Mouse (Mus musculus) lung, embryonic 15.5 days (tissue): ENCODE measurements around the gene Naf1. TPM values are rescaled to one million over a fixed set of nuclear protein-coding genes. Genes with fewer than 3 reads are reported as not detected.

Source experiments
- ATAC-seq: fragments of 200-750 bp; cut with Nextera tagmentation; 2 replicates; pipeline ENCODE4 v1.8.0; 2017; ENCODE audit warnings: moderate number of reproducible peaks, borderline replicate concordance; ENCODE audit not compliant: low FRiP score, low TSS enrichment; ENCODE audit errors: extremely low read depth
- H3K27ac ChIP-seq: fragments of 300-500 bp; sonication (generic); 2 replicates; pipeline ENCODE4 v1.5.1; 2015; ENCODE audit warnings: moderate library complexity, mild to moderate bottlenecking, inconsistent platforms
- H3K27me3 ChIP-seq: fragments of 300-500 bp; sonication (generic); 2 replicates; pipeline ENCODE4 v1.6.1; 2015; ENCODE audit warnings: inconsistent platforms
- H3K36me3 ChIP-seq: fragments of 300-500 bp; sonication (generic); 2 replicates; pipeline ENCODE4 v1.6.1; 2015; ENCODE audit warnings: inconsistent platforms
- H3K4me1 ChIP-seq: fragments of 300-500 bp; sonication (generic); 2 replicates; pipeline ENCODE4 v1.6.1; 2015; ENCODE audit warnings: inconsistent platforms
- H3K4me2 ChIP-seq: fragments of 300-500 bp; sonication (generic); 2 replicates; pipeline ENCODE4 v1.6.1; 2015; ENCODE audit warnings: inconsistent platforms, mild to moderate bottlenecking, moderate library complexity
- H3K4me3 ChIP-seq: fragments of 300-500 bp; sonication (generic); 2 replicates; pipeline ENCODE4 v1.5.1; 2015; ENCODE audit warnings: mild to moderate bottlenecking, inconsistent platforms
- H3K9ac ChIP-seq: fragments of 300-500 bp; sonication (generic); 2 replicates; pipeline ENCODE4 v1.6.1; 2015; ENCODE audit warnings: inconsistent platforms
- H3K9me3 ChIP-seq: fragments of 300-500 bp; sonication (generic); 2 replicates; pipeline ENCODE4 v1.6.1; 2016; ENCODE audit warnings: inconsistent platforms
- WGBS: fragments of 180-500 bp; shearing (Covaris S2); methylation state at CpG from one replicate; pipeline ENCODE4 v1.1.7; 2015; 5-methylcytosine and 5-hydroxymethylcytosine counted together
- polyA plus RNA-seq: library from polyadenylated mRNA; unstranded; fragments of >200 nt; fragmentation: Nextera tagmentation; extraction: Ambion mirVana; gene quantifications from 2 replicates; pipeline ENCODE4 v1.2.1, GENCODE M21; 2015

Naf1 gene
- 3.2 and 3.3 TPM in 2 replicates for polyA plus RNA-seq

- ATAC-seq: peak; percentile 96
- peaks cover 15% of the 10 kb centered on the region for H3K4me1 ChIP-seq
- H3K27ac ChIP-seq: peak within 1 kb of the TSS; percentile 56
- H3K4me2 ChIP-seq: peak within 1 kb of the TSS; percentile 82
- H3K4me3 ChIP-seq: peak within 1 kb of the TSS; percentile 58
- peak within 1 kb of the TSS; percentile 66 for H3K9ac ChIP-seq
- no peaks in the 10 kb centered on the region for H3K27me3 ChIP-seq
- H3K9me3 ChIP-seq: no peaks in the 10 kb centered on the region
- WGBS: under 1% methylated on average over 37 of the region's 37 CpGs
- no peaks in the 10 kb centered on the region for H3K36me3 ChIP-seq
Measured at GRCm38 (mm10) chr8:66860023-66860422, at the start of gene Naf1. Gene Naf1 (plus strand): TSS chr8:66860217.

GRCm38 (mm10) chr8:66860921-66861588 is 1.0 kb downstream of the Naf1 start:
- Histone ChIP-seq H3K4me3 (peak overlapping the region; percentile 58), H3K36me3 (no peaks in the 10 kb centered on the region), H3K9me3 (no peaks in the 10 kb centered on the region), H3K4me2 (peak overlapping the region; percentile 82), H3K27ac (no peak overlapping the region), H3K9ac (peak overlapping the region; percentile 66), H3K27me3 (no peaks in the 10 kb centered on the region), H3K4me1 (peaks cover 15% of the 10 kb centered on the region)
- 0% methylated on average over 39 of the region's 46 CpGs for WGBS
- peak; percentile 63 for ATAC-seq

- Histone ChIP-seq H3K9me3 (no peaks in the 10 kb centered on the region), H3K4me3 (peak overlapping the region; percentile 58), H3K4me2 (peak overlapping the region; percentile 82), H3K27ac (no peak overlapping the region), H3K36me3 (no peaks in the 10 kb centered on the region; the same call in 1 of the 2 replicates), H3K27me3 (no peaks in the 10 kb centered on the region), H3K4me1 (peaks cover 15% of the 10 kb centered on the region), H3K9ac (no peak overlapping the region)
- 56% methylated on average over 5 of the region's 5 CpGs for WGBS
- ATAC-seq: no peak
Measured at GRCm38 (mm10) chr8:66861589-66862500, 1.8 kb downstream of the Naf1 start.

- Histone ChIP-seq H3K4me3 (no peak overlapping the region), H3K27me3 (no peaks in the 10 kb centered on the region), H3K4me1 (peaks cover 15% of the 10 kb centered on the region), H3K9me3 (no peaks in the 10 kb centered on the region), H3K4me2 (no peak overlapping the region), H3K9ac (no peak overlapping the region), H3K36me3 (no peaks in the 10 kb centered on the region; the same call in 1 of the 2 replicates), H3K27ac (no peak overlapping the region)
- ATAC-seq: no peak
- 89% methylated on average over 3 of the region's 3 CpGs for WGBS
Measured at GRCm38 (mm10) chr8:66863761-66864160, 3.7 kb downstream of the Naf1 start.

GRCm38 (mm10) chr8:66865120-66865519 is 5.1 kb downstream of the Naf1 start:
- H3K9ac ChIP-seq: no peak overlapping the region
- H3K4me2 ChIP-seq: no peak overlapping the region
- no peaks in the 10 kb centered on the region; the same call in 1 of the 2 replicates for H3K36me3 ChIP-seq
- no peaks in the 10 kb centered on the region for H3K27me3 ChIP-seq
- H3K4me3 ChIP-seq: no peak overlapping the region
- no peaks in the 10 kb centered on the region for H3K9me3 ChIP-seq
- H3K27ac ChIP-seq: no peak overlapping the region
- peaks cover 15% of the 10 kb centered on the region for H3K4me1 ChIP-seq
- 52% methylated on average over 1 of the region's 1 CpGs for WGBS
- ATAC-seq: no peak

GRCm38 (mm10) chr8:66867679-66868078 is 7.7 kb downstream of the Naf1 start:
- H3K4me3 ChIP-seq: no peak overlapping the region
- H3K9ac ChIP-seq: no peak overlapping the region
- no peak for ATAC-seq
- H3K4me1 ChIP-seq: no peaks in the 10 kb centered on the region
- no peak overlapping the region for H3K27ac ChIP-seq
- no peak overlapping the region for H3K4me2 ChIP-seq
- no peaks in the 10 kb centered on the region for H3K27me3 ChIP-seq
- H3K9me3 ChIP-seq: no peaks in the 10 kb centered on the region
- no peaks in the 10 kb centered on the region; the same call in 1 of the 2 replicates for H3K36me3 ChIP-seq
- WGBS: 51% methylated on average over 3 of the region's 3 CpGs

GRCm38 (mm10) chr8:66869211-66869932 is 9.4 kb downstream of the Naf1 start:
- H3K9ac ChIP-seq: no peak overlapping the region
- no peak overlapping the region for H3K4me2 ChIP-seq
- no peak overlapping the region for H3K4me3 ChIP-seq
- no peaks in the 10 kb centered on the region for H3K4me1 ChIP-seq
- H3K27ac ChIP-seq: no peak overlapping the region
- ATAC-seq: no peak
- WGBS: 36% methylated on average over 1 of the region's 1 CpGs
- no peaks in the 10 kb centered on the region for H3K9me3 ChIP-seq
- H3K36me3 ChIP-seq: no peaks in the 10 kb centered on the region; the same call in 1 of the 2 replicates
- H3K27me3 ChIP-seq: no peaks in the 10 kb centered on the region

GRCm38 (mm10) chr8:66883866-66884265 is 23.8 kb downstream of the Naf1 start:
- H3K4me3 ChIP-seq: no peak overlapping the region
- H3K9ac ChIP-seq: no peak overlapping the region
- no peaks in the 10 kb centered on the region for H3K4me1 ChIP-seq
- H3K9me3 ChIP-seq: no peaks in the 10 kb centered on the region
- 47% methylated on average over 1 of the region's 1 CpGs for WGBS
- no peak overlapping the region for H3K4me2 ChIP-seq
- ATAC-seq: no peak
- no peaks in the 10 kb centered on the region for H3K27me3 ChIP-seq
- H3K27ac ChIP-seq: no peak overlapping the region
- H3K36me3 ChIP-seq: no peaks in the 10 kb centered on the region; the same call in 1 of the 2 replicates

GRCm38 (mm10) chr8:66891879-66892278 is 31.9 kb downstream of the Naf1 start:
- 84% methylated on average over 2 of the region's 2 CpGs for WGBS
- H3K9me3 ChIP-seq: no peaks in the 10 kb centered on the region
- H3K27ac ChIP-seq: no peak overlapping the region
- no peak for ATAC-seq
- H3K27me3 ChIP-seq: no peaks in the 10 kb centered on the region
- no peaks in the 10 kb centered on the region for H3K36me3 ChIP-seq
- H3K4me3 ChIP-seq: no peak overlapping the region
- no peak overlapping the region for H3K4me2 ChIP-seq
- H3K9ac ChIP-seq: no peak overlapping the region
- H3K4me1 ChIP-seq: no peaks in the 10 kb centered on the region

- Histone ChIP-seq H3K4me3 (no peak overlapping the region), H3K4me1 (no peaks in the 10 kb centered on the region), H3K36me3 (no peaks in the 10 kb centered on the region), H3K27ac (no peak overlapping the region), H3K9ac (no peak overlapping the region), H3K9me3 (no peaks in the 10 kb centered on the region), H3K27me3 (no peaks in the 10 kb centered on the region), H3K4me2 (no peak overlapping the region)
- 48% methylated on average over 2 of the region's 2 CpGs for WGBS
- ATAC-seq: no peak
Measured at GRCm38 (mm10) chr8:66905000-66905399, 45.0 kb downstream of the Naf1 start.

GRCm38 (mm10) chr8:66905557-66905956 is 45.5 kb downstream of the Naf1 start:
- Histone ChIP-seq H3K9ac (no peak overlapping the region), H3K36me3 (no peaks in the 10 kb centered on the region), H3K9me3 (no peaks in the 10 kb centered on the region), H3K4me1 (no peaks in the 10 kb centered on the region), H3K27ac (no peak overlapping the region), H3K4me3 (no peak overlapping the region), H3K27me3 (no peaks in the 10 kb centered on the region), H3K4me2 (no peak overlapping the region)
- 86% methylated on average over 4 of the region's 4 CpGs for WGBS
- ATAC-seq: no peak
